Mouse (Mus musculus): ENCODE data around the gene Ltbp4. TPM values are rescaled to one million over a fixed set of nuclear protein-coding genes. Genes with fewer than 3 reads are reported as not detected.

Gene Ltbp4
- polyA plus RNA-seq, 1 experiment from 2014 or later, result 10.8 TPM

DNA sequence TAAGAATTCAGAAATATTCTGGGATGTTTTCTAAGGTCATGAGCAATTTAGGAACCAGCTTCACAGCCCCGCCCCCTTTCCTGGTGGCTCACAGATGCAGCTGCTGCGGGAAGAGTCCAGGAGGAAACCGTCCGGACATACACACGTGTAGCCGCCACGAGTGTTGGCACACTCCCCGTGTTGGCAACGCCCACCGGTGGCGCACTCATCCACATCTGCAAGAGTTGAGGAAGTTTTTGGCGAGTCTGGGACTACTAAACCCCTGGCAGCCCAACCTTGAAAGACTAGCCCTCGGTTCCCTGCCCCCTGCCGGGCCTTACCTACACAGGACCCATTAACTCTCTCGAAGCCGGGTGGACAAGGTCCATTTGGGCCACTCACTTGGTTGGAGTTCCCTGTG lies 8.8 kb downstream of the Ltbp4 start:
- Histone ChIP-seq H3K27me3 (ENCODE audit: control insufficient read depth, insufficient read depth, low read length) (peaks cover 79% of the 10 kb centered on the region), H3K27ac (replicated peaks; ENCODE audit: low read depth, low read length) (no peak overlapping the region), H3K36me3 (ENCODE audit: control insufficient read depth, insufficient read depth, low read length) (no peaks in the 10 kb centered on the region), H3K4me2 (ENCODE audit: low read depth, severe bottlenecking) (no peak overlapping the region), H3K9me3 (ENCODE audit: control insufficient read depth, low read length) (peaks cover 4% of the 10 kb centered on the region; the same call in 1 of the 2 replicates), H3K9ac (ENCODE audit: low read length) (no peak overlapping the region), H3K4me3 (ENCODE audit: low read depth, low read length) (no peak overlapping the region), H3K4me1 (ENCODE audit: control insufficient read depth, insufficient read depth, low read length) (peaks cover 13% of the 10 kb centered on the region)
- no peak for ATAC-seq (ENCODE audit: insufficient number of reproducible peaks, low FRiP score, low TSS enrichment, low read depth)
- DNase-seq (ENCODE audit: low spot score), result no peak
- WGBS, result 28% methylated on average over 16 of the region's 16 CpGs

DNA sequence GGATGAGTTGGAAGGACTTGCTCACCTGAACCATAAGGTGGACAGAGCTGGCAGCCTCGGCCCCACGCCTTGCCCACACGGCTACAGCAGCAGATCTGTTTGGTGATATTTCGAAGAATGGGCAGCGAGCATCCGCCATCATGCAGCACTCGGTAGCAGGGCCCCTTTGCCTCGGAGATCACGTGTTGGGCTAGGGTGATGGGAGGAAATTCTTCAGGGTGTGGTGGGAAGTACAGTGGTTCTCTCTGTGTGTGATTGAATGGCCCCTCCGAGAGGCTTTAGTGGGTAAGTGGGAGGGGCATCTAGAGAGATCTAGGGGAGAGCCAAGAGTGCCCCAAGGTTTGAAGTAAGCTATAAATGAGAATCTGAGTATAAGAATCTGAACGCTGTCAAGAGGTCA lies 9.3 kb downstream of the Ltbp4 start:
- Histone ChIP-seq H3K9me3 (ENCODE audit: control insufficient read depth, low read length) (peaks cover 4% of the 10 kb centered on the region; the same call in 1 of the 2 replicates), H3K4me3 (ENCODE audit: low read depth, low read length) (no peak overlapping the region), H3K27ac (replicated peaks; ENCODE audit: low read depth, low read length) (no peak overlapping the region), H3K9ac (ENCODE audit: low read length) (no peak overlapping the region), H3K36me3 (ENCODE audit: control insufficient read depth, insufficient read depth, low read length) (no peaks in the 10 kb centered on the region), H3K27me3 (ENCODE audit: control insufficient read depth, insufficient read depth, low read length) (peaks cover 74% of the 10 kb centered on the region), H3K4me1 (ENCODE audit: control insufficient read depth, insufficient read depth, low read length) (peaks cover 8% of the 10 kb centered on the region), H3K4me2 (ENCODE audit: low read depth, severe bottlenecking) (no peak overlapping the region)
- DNase-seq (ENCODE audit: low spot score) (no peak), ATAC-seq (ENCODE audit: insufficient number of reproducible peaks, low FRiP score, low TSS enrichment, low read depth) (no peak)
- 85% methylated on average over 11 of the region's 11 CpGs for WGBS

DNA sequence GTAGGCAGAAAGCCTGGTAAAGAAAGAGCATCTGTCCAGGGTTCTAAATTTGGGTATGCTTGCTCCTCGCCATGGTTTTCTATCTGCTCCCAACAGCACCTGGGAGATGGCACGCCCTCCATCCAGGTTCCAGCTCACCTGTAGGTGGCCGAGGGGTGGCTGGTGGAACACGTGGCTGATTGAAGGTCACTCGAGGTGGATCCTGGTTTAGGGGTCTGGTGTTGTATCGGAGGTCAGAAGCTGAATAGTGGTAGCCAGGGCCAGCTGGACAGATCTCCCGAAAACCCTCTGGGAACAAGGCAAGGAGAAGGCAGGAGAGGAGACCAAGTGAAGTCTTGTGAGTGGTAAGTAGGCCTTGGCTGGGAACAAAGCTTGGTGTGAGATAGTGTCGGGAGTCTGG lies 10.0 kb downstream of the Ltbp4 start:
- Histone ChIP-seq H3K9me3 (ENCODE audit: control insufficient read depth, low read length) (peaks cover 4% of the 10 kb centered on the region; the same call in 1 of the 2 replicates), H3K27ac (replicated peaks; ENCODE audit: low read depth, low read length) (no peak overlapping the region), H3K4me1 (ENCODE audit: control insufficient read depth, insufficient read depth, low read length) (0 out of 2 replicates have a peak, but pooled peaks cover 7% of the 10 kb centered on the region), H3K4me2 (ENCODE audit: low read depth, severe bottlenecking) (no peak overlapping the region), H3K27me3 (ENCODE audit: control insufficient read depth, insufficient read depth, low read length) (peaks cover 70% of the 10 kb centered on the region), H3K9ac (ENCODE audit: low read length) (no peak overlapping the region), H3K4me3 (ENCODE audit: low read depth, low read length) (no peak overlapping the region), H3K36me3 (ENCODE audit: control insufficient read depth, insufficient read depth, low read length) (no peaks in the 10 kb centered on the region)
- DNase-seq (ENCODE audit: low spot score), result no peak
- 89% methylated on average over 8 of the region's 8 CpGs for WGBS
- no peak for ATAC-seq (ENCODE audit: insufficient number of reproducible peaks, low FRiP score, low TSS enrichment, low read depth)

DNA sequence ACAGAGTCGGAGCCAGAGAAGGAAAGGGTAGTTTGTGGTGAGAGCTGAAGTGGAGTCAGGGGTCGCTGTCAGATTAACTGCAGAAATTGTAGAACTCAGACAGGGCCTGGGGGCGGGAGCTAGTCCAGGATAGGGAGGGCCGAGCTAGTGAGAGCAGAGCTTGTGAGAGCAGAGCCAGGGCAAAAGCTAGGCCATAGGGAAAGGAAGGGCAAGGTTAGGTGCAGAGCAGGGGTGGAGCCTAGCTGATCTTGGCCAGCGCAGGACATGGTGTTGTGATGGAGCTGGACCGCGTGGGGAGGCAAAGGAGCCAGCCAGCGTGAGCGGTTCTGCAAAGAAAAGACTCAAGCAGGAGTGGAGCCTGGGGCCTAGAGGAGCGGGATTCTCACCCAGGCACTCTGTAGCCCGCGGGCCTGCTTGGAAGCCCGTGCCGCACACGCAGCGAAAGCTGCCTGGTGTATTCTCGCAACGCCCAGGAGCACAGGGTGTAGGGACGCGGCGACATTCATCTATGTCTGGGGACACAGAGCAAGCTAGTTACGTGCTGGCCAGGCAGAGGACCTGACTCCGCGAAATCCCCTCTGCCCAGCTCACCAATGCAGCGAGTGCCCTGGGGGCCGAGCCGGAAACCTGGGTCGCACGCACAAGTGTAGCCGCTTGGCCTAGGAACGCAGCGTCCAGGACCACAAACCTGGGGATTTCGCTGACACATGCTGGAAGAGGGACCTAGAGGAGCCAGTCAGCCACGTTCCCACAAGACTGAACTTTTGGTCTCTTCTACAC lies 11.2 kb downstream of the Ltbp4 start:
- no peak overlapping the region for H3K9ac ChIP-seq (ENCODE audit: low read length)
- H3K4me1 ChIP-seq (ENCODE audit: control insufficient read depth, insufficient read depth, low read length), result 0 out of 2 replicates have a peak, but pooled peaks cover 3% of the 10 kb centered on the region
- H3K4me2 ChIP-seq (ENCODE audit: low read depth, severe bottlenecking), result peak overlapping the region; percentile 31; the same call in 1 of the 2 replicates
- DNase-seq (ENCODE audit: low spot score) (peak; percentile 40), ATAC-seq (ENCODE audit: insufficient number of reproducible peaks, low FRiP score, low TSS enrichment, low read depth) (no peak)
- H3K36me3 ChIP-seq (ENCODE audit: control insufficient read depth, insufficient read depth, low read length), result no peaks in the 10 kb centered on the region
- no peak overlapping the region for H3K27ac ChIP-seq (replicated peaks; ENCODE audit: low read depth, low read length)
- WGBS, result 26% methylated on average over 34 of the region's 34 CpGs
- peaks cover 4% of the 10 kb centered on the region; the same call in 1 of the 2 replicates for H3K9me3 ChIP-seq (ENCODE audit: control insufficient read depth, low read length)
- peaks cover 60% of the 10 kb centered on the region for H3K27me3 ChIP-seq (ENCODE audit: control insufficient read depth, insufficient read depth, low read length)
- peak overlapping the region; percentile 14; the same call in 1 of the 2 replicates for H3K4me3 ChIP-seq (ENCODE audit: low read depth, low read length)

DNA sequence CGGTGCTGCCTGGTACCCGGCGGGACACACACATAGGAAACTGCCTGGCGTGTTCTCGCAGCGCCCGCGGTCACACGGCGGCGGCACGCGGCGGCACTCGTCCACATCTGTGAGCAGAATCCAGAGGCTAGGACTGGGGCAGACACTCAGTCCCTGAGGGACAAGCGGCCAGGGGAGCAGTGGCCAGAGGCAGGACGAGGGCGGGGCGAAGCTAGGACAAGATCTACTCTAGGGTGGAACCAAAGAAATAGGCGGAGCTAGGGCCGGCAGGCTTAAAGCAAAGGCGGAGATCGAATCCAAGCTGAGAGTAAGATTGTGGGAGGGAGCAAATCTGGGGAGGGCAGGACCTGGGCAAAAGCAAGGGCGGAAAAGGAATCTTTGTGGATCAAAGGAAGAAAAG lies 11.8 kb downstream of the Ltbp4 start:
- Histone ChIP-seq H3K27ac (replicated peaks; ENCODE audit: low read depth, low read length) (no peak overlapping the region), H3K9ac (ENCODE audit: low read length) (peak overlapping the region; percentile 4; the same call in 1 of the 2 replicates), H3K4me3 (ENCODE audit: low read depth, low read length) (peak overlapping the region; percentile 14), H3K9me3 (ENCODE audit: control insufficient read depth, low read length) (peaks cover 4% of the 10 kb centered on the region; the same call in 1 of the 2 replicates), H3K4me2 (ENCODE audit: low read depth, severe bottlenecking) (peak overlapping the region; percentile 31; the same call in 1 of the 2 replicates), H3K27me3 (ENCODE audit: control insufficient read depth, insufficient read depth, low read length) (peaks cover 55% of the 10 kb centered on the region), H3K36me3 (ENCODE audit: control insufficient read depth, insufficient read depth, low read length) (no peaks in the 10 kb centered on the region), H3K4me1 (ENCODE audit: control insufficient read depth, insufficient read depth, low read length) (no peaks in the 10 kb centered on the region)
- ATAC-seq (ENCODE audit: insufficient number of reproducible peaks, low FRiP score, low TSS enrichment, low read depth), result peak; percentile 28; the same call in 1 of the 2 replicates
- WGBS, result under 1% methylated on average over 24 of the region's 24 CpGs
- peak; percentile 69 for DNase-seq (ENCODE audit: low spot score)

DNA sequence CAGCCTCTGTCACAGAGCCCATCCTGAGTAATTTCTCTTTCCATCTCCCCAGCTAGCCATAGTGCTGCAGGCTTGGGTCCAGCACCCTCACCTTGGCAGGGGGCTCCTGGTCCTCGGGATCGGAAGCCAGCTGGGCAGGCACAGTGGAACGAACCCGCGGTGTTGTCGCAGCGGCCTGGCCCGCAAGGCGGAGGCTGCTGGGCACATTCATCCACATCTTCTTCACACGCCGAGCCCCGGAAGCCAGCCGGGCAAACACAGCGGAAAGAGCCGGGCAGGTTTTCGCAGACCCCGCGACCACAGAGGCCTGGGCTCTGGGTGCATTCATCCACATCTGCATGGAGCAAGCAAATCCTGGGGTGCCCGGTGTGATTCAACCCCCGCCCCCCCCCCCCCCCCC lies 12.6 kb downstream of the Ltbp4 start:
- ATAC-seq (ENCODE audit: insufficient number of reproducible peaks, low FRiP score, low TSS enrichment, low read depth) (no peak), DNase-seq (ENCODE audit: low spot score) (no peak)
- Histone ChIP-seq H3K9ac (ENCODE audit: low read length) (no peak overlapping the region), H3K4me1 (ENCODE audit: control insufficient read depth, insufficient read depth, low read length) (no peaks in the 10 kb centered on the region), H3K9me3 (ENCODE audit: control insufficient read depth, low read length) (no peaks in the 10 kb centered on the region), H3K36me3 (ENCODE audit: control insufficient read depth, insufficient read depth, low read length) (no peaks in the 10 kb centered on the region), H3K4me3 (ENCODE audit: low read depth, low read length) (no peak overlapping the region), H3K4me2 (ENCODE audit: low read depth, severe bottlenecking) (no peak overlapping the region), H3K27me3 (ENCODE audit: control insufficient read depth, insufficient read depth, low read length) (peaks cover 47% of the 10 kb centered on the region), H3K27ac (replicated peaks; ENCODE audit: low read depth, low read length) (no peak overlapping the region)
- 46% methylated on average over 18 of the region's 20 CpGs for WGBS

DNA sequence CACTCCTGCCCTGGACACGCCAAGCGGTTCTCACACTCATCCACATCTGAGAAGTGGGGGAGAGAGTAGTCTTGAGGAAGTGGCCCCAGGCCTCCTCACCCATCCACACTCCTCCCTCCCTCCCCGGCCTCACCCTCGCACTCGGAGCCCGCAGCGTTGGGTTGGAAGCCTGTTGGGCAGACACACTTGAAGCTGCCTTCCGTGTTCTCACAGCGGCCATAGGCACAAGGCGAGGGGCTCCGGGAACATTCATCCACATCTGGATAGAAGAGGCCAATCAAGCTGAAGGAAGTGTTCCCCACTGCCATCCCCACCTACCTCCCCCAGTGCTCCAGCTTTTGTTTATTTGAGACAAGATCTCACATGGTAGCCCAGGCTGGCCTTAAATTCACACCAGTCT lies 13.3 kb downstream of the Ltbp4 start:
- Histone ChIP-seq H3K4me3 (ENCODE audit: low read depth, low read length) (no peak overlapping the region), H3K9me3 (ENCODE audit: control insufficient read depth, low read length) (no peaks in the 10 kb centered on the region), H3K9ac (ENCODE audit: low read length) (no peak overlapping the region), H3K27ac (replicated peaks; ENCODE audit: low read depth, low read length) (no peak overlapping the region), H3K27me3 (ENCODE audit: control insufficient read depth, insufficient read depth, low read length) (peaks cover 39% of the 10 kb centered on the region), H3K4me1 (ENCODE audit: control insufficient read depth, insufficient read depth, low read length) (no peaks in the 10 kb centered on the region), H3K36me3 (ENCODE audit: control insufficient read depth, insufficient read depth, low read length) (no peaks in the 10 kb centered on the region), H3K4me2 (ENCODE audit: low read depth, severe bottlenecking) (no peak overlapping the region)
- DNase-seq (ENCODE audit: low spot score) (no peak), ATAC-seq (ENCODE audit: insufficient number of reproducible peaks, low FRiP score, low TSS enrichment, low read depth) (no peak)
- 95% methylated on average over 11 of the region's 11 CpGs for WGBS

DNA sequence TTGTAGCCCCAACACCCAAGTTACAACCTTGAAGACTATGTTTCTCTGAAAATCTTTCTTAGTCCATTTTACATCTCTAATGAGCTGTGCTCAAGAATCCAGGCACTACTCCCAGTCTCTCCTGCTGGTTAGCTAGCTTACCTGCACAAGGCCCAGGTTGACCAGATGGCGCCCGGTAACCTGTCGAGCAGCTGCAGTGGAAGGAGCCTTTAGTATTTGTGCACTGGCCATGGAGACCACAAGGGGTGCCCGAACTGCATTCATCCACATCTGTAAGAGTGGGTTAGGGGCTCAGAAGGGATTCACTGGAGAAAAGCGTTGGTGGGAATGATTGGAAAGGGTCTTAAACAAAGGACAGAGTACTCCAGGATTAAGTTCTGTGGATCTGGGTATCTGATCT lies 14.5 kb downstream of the Ltbp4 start:
- no peak overlapping the region for H3K9ac ChIP-seq (ENCODE audit: low read length)
- no peak overlapping the region for H3K4me2 ChIP-seq (ENCODE audit: low read depth, severe bottlenecking)
- DNase-seq (ENCODE audit: low spot score) (no peak), ATAC-seq (ENCODE audit: insufficient number of reproducible peaks, low FRiP score, low TSS enrichment, low read depth) (no peak)
- no peaks in the 10 kb centered on the region for H3K9me3 ChIP-seq (ENCODE audit: control insufficient read depth, low read length)
- no peak overlapping the region for H3K4me3 ChIP-seq (ENCODE audit: low read depth, low read length)
- H3K27ac ChIP-seq (replicated peaks; ENCODE audit: low read depth, low read length), result no peak overlapping the region
- peaks cover 30% of the 10 kb centered on the region for H3K27me3 ChIP-seq (ENCODE audit: control insufficient read depth, insufficient read depth, low read length)
- no peaks in the 10 kb centered on the region for H3K4me1 ChIP-seq (ENCODE audit: control insufficient read depth, insufficient read depth, low read length)
- WGBS, result 94% methylated on average over 5 of the region's 5 CpGs
- no peaks in the 10 kb centered on the region for H3K36me3 ChIP-seq (ENCODE audit: control insufficient read depth, insufficient read depth, low read length)
